ENCODE assay signal across 8 mouse cellular contexts in genomic region chr17:66350127-66350526, GRCm38 (mm10).
DNase-seq lines count a peak whose midpoint lies in the region; ATAC-seq and TF ChIP-seq lines count a peak whose summit lies in the region.
"Had no signal": no experiment of that assay in that cellular context is flagged by ENCODE, and none has a peak within 500 bp of the region (broad histone marks: within the 10 kb centered on the region; RNA-seq: fewer than 3 reads in every experiment).

No protein-coding gene starts in this region.

- H3K4me3 ChIP-seq in lung, postnatal 0 days (ENCODE audit: low read depth, low read length): no peak overlapping the region
- H3K4me3 ChIP-seq: heart, adult 2 months had no signal

- no peaks in the 10 kb centered on the region for H3K27me3 ChIP-seq in lung, postnatal 0 days (replicated peaks; ENCODE audit: insufficient read depth, low read length)

- ATAC-seq in lung, postnatal 0 days: peak; percentile 20; the same call in 1 of the 2 replicates

- no peak overlapping the region for H3K4me2 ChIP-seq in lung, postnatal 0 days (replicated peaks; ENCODE audit: low read depth, low read length)

- peaks cover 17% of the 10 kb centered on the region for H3K4me1 ChIP-seq in lung, postnatal 0 days (ENCODE audit: insufficient read depth, low read depth, low read length)

- no peak for TF ChIP-seq EP300 in lung, postnatal 0 days (IDR thresholded peaks at IDR 0.05)

- peak; percentile 49 for DNase-seq in lung, postnatal 0 days (ENCODE audit: low spot score)
- no peak for DNase-seq in lung, adult 18-20 months
- peak; percentile 63 for DNase-seq in gastrocnemius, adult 18-20 months (ENCODE audit: low spot score)
- peak; percentile 84 to 90 for DNase-seq in left cerebral cortex, adult 9 months (ENCODE audit: low spot score in 2 of 2)
- DNase-seq in adipocyte (ENCODE audit: low spot score): no peak
- no peak for DNase-seq in adrenal gland, adult 8-10 months
- no peak for DNase-seq in thymus, postnatal 14 days

- 36% methylated on average over 15 of the region's 15 CpGs for WGBS in lung, postnatal 0 days

- no peaks in the 10 kb centered on the region for H3K9me3 ChIP-seq in lung, postnatal 0 days (ENCODE audit: low read length)

- H3K36me3 ChIP-seq in lung, postnatal 0 days (ENCODE audit: insufficient read depth, low read length): no peaks in the 10 kb centered on the region

- H3K9ac ChIP-seq in lung, postnatal 0 days (replicated peaks; ENCODE audit: low read depth): no peak overlapping the region

- no peak for TF ChIP-seq CTCF in lung, postnatal 0 days (IDR thresholded peaks at IDR 0.05)

- H3K27ac ChIP-seq in lung, postnatal 0 days (ENCODE audit: low read length): no peak overlapping the region
- H3K27ac ChIP-seq: heart, adult 2 months had no signal

Comparison
In these comparisons a context has a peak if more than half of its experiments do, and no peak if none do; other contexts are left out.
1. DNase-seq: peak in lung, postnatal 0 days (single experiment), gastrocnemius, adult 18-20 months (single experiment) and left cerebral cortex, adult 9 months (2 of 2); none in lung, adult 18-20 months (0 of 2), adipocyte (single experiment), adrenal gland, adult 8-10 months (single experiment) and thymus, postnatal 14 days (single experiment).